Mouse (Mus musculus): ENCODE data around the gene 1110032A03Rik.

Gene 1110032A03Rik

DNA sequence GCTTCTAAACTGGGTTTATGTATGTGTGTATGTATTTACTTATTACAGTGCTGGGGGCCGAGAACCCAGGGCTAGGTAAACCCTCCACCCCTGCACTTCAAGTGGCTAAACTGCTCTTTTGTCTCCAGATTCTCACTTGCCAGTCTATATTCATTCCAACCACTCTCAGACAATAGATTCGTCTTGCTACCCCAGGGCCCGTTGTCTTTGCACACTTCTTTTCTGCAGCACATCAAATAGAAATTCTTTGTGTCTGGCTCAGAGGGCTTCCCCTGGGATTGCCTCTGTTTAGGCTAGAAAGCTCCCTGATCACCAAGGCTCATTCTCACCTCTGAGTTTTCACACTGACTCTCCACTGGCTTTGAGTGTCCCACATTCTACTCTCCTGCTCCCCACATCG, 42.8 kb downstream of the 1110032A03Rik start:
- no peak for DNase-seq (ENCODE audit: low spot score)

DNA sequence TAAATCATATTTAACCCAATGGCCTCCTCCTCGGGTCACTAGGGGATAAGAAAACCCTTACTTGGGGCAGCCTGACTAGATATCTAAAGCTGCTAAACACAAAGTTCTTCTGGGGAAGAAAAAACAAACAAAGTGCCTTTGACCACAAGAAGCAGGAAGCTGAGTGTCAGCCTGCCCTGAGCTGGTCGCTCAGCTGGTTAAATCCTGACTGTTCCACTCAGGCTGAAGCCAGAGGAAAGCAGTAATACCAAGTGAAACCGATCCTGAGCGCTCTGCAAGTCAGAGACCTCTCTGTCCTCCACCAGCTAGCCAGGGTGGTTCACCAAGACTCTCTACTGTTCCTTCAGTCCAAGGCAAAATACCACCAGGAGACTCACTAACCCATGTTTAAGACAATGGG, 45.7 kb downstream of the 1110032A03Rik start:
- DNase-seq (ENCODE audit: low spot score) = no peak

DNA sequence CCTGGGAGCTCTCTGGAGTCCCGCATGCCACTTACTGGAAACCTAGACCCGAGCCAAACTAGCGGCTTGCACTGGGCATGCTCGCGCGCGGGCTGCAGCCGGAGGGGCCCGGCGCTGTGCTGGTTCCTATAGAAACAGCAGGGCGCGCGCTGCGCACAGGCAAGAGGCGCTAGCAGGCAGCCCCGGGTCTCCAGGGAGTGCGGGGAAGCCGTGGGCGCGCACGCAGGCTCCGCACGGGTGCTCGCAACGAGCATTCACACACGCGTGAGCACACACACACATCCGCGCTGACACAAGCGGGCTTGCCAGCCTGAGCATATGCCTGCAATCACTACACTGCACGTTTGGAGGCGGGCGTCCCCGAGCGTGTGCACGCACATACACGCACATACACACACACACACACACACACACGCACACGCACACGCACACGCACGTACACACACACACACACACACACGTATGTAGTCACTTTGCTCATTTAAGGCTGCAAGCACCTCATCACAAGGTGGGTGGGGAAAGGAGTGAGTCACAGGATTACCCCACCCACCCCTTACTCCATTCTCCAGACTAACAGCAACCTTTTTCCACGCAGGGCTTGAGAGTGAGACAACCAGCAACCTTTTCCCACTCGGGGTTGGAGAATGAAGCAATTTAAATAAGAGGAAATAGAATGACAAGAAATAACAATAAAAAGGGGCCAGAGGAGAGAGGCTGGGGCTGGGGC, 47.2 kb downstream of the 1110032A03Rik start:
- DNase-seq (ENCODE audit: low spot score) = no peak

DNA sequence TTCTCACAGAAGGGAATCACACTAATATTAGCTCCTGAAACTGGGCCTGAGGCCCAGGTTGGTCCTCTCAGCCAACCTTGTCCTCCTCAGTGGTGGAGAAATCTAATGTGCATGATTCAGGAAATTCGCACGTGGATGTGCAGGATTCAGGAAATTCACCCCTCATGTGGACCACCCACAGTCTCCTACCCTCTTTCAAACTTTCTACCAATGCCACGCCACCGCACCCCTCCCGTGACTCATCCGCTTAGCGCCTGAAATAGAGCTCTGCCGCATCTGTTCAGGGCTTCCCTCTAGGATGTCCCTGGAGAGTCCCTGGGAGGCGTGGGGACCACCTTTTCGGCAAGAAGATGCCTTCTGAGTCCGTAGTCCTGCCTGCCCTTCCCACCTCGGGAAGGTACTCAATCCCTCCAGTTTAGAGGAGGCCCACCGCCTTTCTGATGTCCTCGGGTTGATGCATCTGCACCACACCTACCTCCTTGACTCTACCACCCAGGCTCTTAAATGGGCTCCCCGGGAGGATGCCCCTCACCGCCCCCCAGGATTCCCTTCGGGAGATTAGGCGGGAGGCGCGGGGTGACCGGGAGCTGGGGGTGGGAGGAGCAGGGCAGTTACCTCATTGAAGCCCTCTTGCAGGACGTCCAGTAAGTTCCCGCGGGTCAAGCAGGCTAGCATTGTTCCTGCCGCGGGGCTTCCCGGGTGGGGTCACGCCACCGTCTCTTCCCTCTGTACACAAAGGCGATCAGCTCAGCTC, 48.0 kb downstream of the 1110032A03Rik start:
- DNase-seq (ENCODE audit: low spot score) = no peak

DNA sequence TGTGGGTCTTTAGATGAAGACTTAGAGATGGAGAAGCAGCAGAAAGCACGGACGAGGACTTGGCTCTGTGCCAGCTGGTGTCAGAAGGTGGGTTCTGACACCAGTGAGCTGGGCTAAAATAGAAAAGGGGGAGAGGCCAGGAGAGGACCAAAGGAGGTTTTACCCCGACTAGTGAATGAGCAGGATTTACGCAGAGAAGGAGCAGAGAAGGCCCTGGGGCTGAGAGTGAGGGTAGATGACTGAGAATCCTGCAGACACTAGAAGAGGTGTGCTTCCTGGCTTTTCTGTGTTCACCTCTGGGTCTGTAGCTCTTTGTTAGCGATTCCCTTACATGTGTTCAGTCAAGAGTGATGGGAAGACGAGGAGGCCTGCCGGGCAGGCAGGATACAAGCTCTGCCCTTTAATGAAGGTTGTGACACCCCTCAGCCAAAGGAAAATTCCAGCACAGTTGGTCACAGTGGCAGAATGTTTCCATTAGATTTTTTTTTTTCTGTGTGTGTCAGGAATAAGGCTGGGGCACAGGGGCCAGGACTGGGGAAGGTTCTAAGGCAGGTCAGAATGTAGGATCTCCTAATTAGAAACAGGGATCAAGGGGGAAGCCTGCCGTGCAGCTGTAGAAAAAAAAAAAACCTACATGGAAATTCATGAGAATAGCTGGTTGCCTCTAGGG, 49.3 kb downstream of the 1110032A03Rik start:
- DNase-seq (ENCODE audit: low spot score) = no peak

DNA sequence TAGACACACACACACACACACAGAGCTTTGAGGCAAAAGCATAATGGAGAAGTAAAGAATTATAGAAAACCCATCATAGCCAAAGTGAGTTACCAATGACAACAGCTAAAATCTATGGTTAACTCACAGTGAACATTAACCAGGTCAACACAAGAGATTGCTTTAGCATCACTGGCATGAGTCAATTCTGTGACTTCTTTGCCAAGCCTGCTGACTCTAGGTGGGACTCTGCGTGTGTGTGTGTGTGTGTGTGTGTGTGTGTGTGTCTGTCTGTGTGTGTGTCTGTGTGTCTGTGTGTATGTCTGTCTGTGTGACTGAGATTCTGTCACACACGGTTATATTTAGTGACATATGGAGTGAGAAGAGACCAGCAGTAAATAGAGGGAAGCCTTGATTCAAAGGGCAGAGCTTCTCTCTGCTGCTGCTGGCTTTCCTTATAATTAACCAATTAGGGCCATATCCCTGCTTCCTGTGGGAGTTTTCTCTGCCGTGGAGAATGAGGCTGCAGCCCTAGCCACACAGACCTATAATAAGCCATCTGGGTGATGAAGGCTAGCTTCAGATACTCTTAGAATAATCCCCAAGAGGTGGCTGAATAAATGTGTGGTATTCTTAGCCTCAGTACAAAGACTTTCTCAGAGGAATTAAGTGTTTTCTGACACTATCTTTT, 50.5 kb downstream of the 1110032A03Rik start:
- no peak for DNase-seq (ENCODE audit: low spot score)

DNA sequence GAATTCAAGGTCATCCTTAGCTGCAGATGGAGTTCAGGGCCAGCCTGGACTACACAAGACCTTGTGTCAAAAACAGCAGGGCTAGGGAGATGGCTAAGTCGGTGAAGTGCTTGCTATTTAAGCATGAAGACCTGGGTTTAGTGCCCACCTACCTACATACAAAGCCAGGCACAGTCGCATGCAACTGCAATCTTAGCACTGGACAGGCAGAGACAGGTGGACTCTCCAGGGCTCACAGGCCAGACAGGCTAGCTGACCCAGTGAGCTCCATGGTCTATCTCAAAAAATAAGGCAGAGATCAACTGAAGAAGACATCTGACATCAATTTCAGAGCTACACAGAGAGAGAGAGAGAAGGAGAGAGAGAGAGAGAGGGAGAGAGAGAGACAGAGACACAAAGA, 51.2 kb downstream of the 1110032A03Rik start:
- DNase-seq (ENCODE audit: low spot score) = no peak

DNA sequence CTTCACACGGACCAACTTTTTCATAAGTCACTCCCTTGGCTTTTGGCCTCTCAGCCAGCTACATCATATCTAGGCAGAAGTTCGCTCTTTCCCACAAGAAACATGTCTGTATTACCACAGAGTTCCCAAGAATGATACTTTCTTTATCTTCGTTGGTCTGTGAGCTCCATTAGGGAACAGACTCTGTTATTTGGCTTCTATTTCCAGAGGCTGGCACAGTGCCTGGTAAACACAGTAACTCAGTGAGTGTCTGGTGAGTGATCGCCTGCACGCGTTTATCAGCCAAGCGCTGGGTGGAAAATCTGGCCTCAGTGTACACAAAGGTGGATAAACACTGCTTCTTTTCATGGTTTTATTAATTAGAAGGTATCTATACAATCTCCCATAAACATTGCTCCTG, 51.9 kb downstream of the 1110032A03Rik start:
- no peak for DNase-seq (ENCODE audit: low spot score)

DNA sequence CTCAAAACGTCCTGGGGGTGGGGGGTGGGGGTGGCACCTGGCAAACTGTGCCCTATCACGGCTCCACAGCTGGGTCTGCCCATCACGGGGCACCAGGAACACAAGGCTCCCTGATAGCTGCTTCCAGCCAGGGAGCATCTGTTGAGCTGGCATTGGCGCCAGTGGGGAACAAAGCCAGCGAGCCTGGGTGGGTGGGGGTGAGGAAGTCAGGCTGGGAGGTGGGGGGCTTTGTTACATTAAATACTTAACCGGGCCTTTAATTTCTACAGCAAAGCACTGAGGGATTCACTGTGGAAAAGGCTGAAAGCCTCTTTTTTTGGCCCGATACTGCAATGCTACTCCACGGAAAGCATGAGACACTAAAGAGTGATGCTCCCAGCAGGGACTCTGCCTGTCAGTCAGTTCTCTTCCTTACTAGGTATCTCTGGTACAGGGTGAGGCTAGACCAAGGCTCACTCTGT, 52.8 kb downstream of the 1110032A03Rik start:
- DNase-seq (ENCODE audit: low spot score) = no peak

DNA sequence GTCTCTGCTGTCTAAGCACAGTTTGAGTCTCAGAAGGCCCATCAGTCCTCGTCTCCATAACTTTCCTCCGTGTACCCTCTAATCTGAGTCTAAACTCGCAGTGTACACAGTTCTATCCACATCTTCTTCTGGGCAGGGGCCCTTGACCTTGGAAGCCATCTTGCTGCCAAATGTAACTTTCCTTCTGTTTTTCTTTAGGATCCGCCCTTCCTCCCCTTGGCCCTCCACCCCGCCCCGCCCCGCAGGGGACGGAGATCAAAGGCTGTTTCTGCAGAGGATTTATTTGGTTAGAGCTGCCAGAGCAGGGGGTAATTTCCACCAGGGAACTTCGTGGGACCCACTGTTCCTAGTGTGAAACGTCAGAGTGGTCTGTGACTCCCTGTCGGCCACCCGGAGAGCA, 54.3 kb downstream of the 1110032A03Rik start:
- no peak for DNase-seq (ENCODE audit: low spot score)

DNA sequence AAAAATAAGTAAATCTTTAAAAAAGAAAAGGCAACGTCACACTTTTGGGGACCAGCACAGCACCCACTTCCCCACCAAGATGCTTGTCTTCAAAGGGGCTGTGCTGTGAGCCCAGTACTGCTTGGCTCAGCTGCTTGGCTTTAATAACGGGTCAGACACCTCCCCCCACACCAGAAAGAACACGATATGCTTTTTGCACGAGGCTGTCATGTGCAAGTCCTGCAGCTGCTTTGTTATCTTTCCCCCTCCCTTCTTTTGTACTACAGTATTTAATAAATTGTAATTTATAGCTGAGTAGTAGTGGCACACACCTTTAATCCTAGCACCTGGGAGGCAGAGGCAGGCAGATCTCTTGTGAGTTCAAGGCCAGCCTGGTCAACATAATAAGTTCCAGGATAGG, 56.4 kb downstream of the 1110032A03Rik start:
- no peak for DNase-seq (ENCODE audit: low spot score)

DNA sequence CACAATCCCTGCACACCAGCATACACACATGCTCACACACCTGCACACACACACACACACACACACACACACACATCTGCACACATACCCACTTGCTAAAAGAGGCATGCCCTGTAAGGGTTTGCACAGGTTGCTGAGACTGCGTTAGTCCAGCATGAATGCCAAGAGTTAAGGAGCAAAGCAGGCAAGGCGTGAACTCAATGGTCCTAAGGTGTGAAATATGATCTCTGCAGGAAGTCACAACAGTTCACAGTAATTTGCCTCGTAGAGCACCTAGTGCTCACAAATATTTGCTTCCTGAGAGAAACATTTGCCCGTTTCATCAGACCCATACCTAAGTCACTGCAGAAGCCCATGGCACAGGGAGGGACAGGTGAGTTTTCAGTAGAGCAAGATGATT, 61.1 kb downstream of the 1110032A03Rik start:
- no peak for DNase-seq (ENCODE audit: low spot score)
